Mouse (Mus musculus): ENCODE data around the gene Dusp28.

DNA sequence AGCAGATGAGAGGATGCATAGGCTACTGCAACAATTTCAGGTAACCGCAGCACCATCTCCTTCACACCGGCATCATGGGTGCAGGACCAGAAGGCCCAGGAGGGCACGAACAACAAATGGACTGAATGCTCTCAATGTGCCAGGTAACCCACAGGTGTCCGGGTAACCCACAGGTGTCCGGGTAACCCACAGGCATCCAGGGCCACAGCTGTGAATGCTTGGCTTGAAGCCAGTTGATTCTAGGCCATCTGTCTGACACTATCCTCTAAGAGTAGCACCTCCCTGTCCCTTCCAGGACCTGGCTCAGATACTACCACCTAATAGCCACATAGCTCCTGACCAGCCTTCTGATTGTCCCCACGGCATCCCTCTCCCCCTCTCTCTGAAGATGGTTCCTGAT is 24.8 kb upstream of the Dusp28 start:
- TF ChIP-seq CTCF (IDR thresholded peaks at IDR 0.05; ENCODE audit: extremely low read depth, insufficient read depth, insufficient read length, insufficient replicate concordance) (no peak), POLR2A (IDR thresholded peaks at IDR 0.05; ENCODE audit: low read depth, low read length) (no peak)
